Comparison of ENCODE assay signal across 8 mouse cellular contexts in the genomic region with DNA sequence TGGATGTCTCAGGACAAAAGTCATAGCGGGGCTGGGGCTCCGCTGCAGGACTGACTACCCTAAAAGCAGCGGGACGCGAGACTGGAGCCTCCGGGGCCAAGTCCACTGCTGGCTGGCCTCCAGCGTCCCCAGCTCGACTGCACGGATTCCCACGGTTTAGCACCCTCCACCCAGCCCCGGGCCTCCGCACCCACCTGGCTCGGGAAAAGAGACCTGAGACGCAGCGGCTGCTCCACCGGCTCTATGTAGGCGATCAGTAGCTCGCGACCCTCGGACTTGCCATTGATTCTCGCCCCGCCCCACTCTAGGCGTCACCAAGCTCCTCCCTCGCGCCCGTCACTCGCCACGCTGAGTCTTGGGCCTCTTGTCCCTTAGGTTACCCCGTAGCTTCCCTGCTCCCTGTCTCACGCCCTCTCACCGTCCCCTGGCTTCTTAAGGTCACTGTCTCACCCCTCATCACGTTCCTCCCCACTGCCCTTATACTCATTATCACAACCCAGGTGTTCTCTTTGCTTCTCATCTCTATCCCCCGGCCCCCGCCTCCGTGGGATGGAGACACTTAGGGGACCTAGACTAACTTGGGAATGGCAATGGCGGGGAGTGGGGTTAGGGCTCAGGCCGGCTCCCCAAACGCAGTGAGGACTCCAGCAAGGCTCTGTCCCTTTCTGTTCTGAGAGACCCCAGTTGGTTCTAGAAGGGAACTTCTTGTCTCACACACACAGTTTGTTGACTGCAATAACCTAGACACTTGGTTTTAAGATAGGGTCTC. TPM values are rescaled to one million over a fixed set of nuclear protein-coding genes. Genes with fewer than 3 reads are reported as not detected.
DNase-seq lines count a peak whose midpoint lies in the region; ATAC-seq lines count a peak whose summit lies in the region.

No protein-coding gene starts in this region.

- peak; percentile 94 to 98 for DNase-seq in adrenal gland, adult (ENCODE audit: inconsistent age in 2 of 2, low spot score in 1 of 2)
- DNase-seq in embryo, embryonic 10 days (ENCODE audit: low spot score), result peak; percentile 98
- peak; percentile 85 for DNase-seq in gastrocnemius, postnatal 10 days
- DNase-seq in left cerebral cortex, postnatal 10 days (ENCODE audit: extremely low spot score in 1 of 2, low spot score in 2 of 2), result peak; percentile 86 to 94
- DNase-seq in right cerebral cortex, postnatal 10 days (ENCODE audit: low spot score in 2 of 2), result peak; percentile 92 to 93
- peak; percentile 91 for DNase-seq in urinary bladder, postnatal 14 days (ENCODE audit: low spot score)

- ATAC-seq in inflammation-experienced regulatory T-cells, adult 6 months, result peak; percentile 75
- peak; percentile 94 for ATAC-seq in megakaryocyte progenitor cell, adult 5-6 weeks (replicated peaks; ENCODE audit: poor library complexity)

- intact Hi-C loops in left cerebral cortex, postnatal 10 days (cut with DNase I), result no loop called here

RNA-seq across cellular contexts. Expression of a gene that starts 1.1 kb away (rescaled TPM):
- 1 to 10 TPM; 3.9 to 6.2 TPM for total RNA-seq in gastrocnemius, postnatal 10 days (2021)
- 1 to 10 TPM; 1.6 to 2.0 (median 1.8) TPM for polyA plus RNA-seq in inflammation-experienced regulatory T-cells, adult 6 months (2017; shearing (Covaris generic))
- 1 to 10 TPM; 8.3 to 8.4 TPM for total RNA-seq in left cerebral cortex, postnatal 10 days (2021)
- 1.1 and 3.3 TPM in 2 replicates for total RNA-seq in megakaryocyte progenitor cell, adult 5-6 weeks (2015)
- total RNA-seq in megakaryocyte progenitor cell, adult 5-6 weeks (2017), result 0.92 and 2.5 TPM in 2 replicates

RNA-seq across cellular contexts. Expression of a gene that starts 17.6 kb away (rescaled TPM):
- total RNA-seq in gastrocnemius, postnatal 10 days (2021), result 10 to 100 TPM; 26.9 to 30.0 TPM
- 10 to 100 TPM; 75.5 to 92.5 (median 76.8) TPM for polyA plus RNA-seq in inflammation-experienced regulatory T-cells, adult 6 months (2017; shearing (Covaris generic))
- total RNA-seq in left cerebral cortex, postnatal 10 days (2021), result 10 to 100 TPM; 27.3 to 30.1 TPM
- total RNA-seq in megakaryocyte progenitor cell, adult 5-6 weeks (2015), result 33.6 and 50.9 TPM in 2 replicates
- 24.1 and 25.0 TPM in 2 replicates for total RNA-seq in megakaryocyte progenitor cell, adult 5-6 weeks (2017)

RNA-seq across cellular contexts. Expression of a gene that starts 22.3 kb away (rescaled TPM):
- under 1 TPM; 0.66 to 0.70 TPM for total RNA-seq in gastrocnemius, postnatal 10 days (2021)
- 1 to 10 TPM; 1.3 to 3.2 (median 1.9) TPM for polyA plus RNA-seq in inflammation-experienced regulatory T-cells, adult 6 months (2017; shearing (Covaris generic))
- under 1 TPM; 0.32 to 0.45 TPM for total RNA-seq in left cerebral cortex, postnatal 10 days (2021)
- total RNA-seq in megakaryocyte progenitor cell, adult 5-6 weeks (2015), result not detected in 2 replicates
- total RNA-seq in megakaryocyte progenitor cell, adult 5-6 weeks (2017), result not detected in 2 replicates

RNA-seq across cellular contexts. Expression of a gene that starts 22.7 kb away (rescaled TPM):
- total RNA-seq in gastrocnemius, postnatal 10 days (2021), result 10 to 100 TPM; 20.9 to 21.8 TPM
- polyA plus RNA-seq in inflammation-experienced regulatory T-cells, adult 6 months (2017; shearing (Covaris generic)), result 10 to 100 TPM; 28.8 to 36.2 (median 36.2) TPM
- total RNA-seq in left cerebral cortex, postnatal 10 days (2021), result 10 to 100 TPM; 26.2 to 27.1 TPM
- total RNA-seq in megakaryocyte progenitor cell, adult 5-6 weeks (2015), result 56.8 and 60.9 TPM in 2 replicates
- total RNA-seq in megakaryocyte progenitor cell, adult 5-6 weeks (2017), result 80.7 TPM in 2 replicates

RNA-seq across cellular contexts. Expression of a gene that starts 23.0 kb away (rescaled TPM):
- total RNA-seq in gastrocnemius, postnatal 10 days (2021), result under 1 TPM; 0.18 to 0.26 TPM
- polyA plus RNA-seq in inflammation-experienced regulatory T-cells, adult 6 months (2017; shearing (Covaris generic)), result under 1 TPM in 2 of 3 experiments, not detected in 1; 0.40 to 0.44 TPM
- total RNA-seq in left cerebral cortex, postnatal 10 days (2021), result under 1 TPM; 0.19 to 0.26 TPM
- 0.27 TPM in 1 of 2 replicates, not detected in the other for total RNA-seq in megakaryocyte progenitor cell, adult 5-6 weeks (2015)
- 0.08 and 1.4 TPM in 2 replicates for total RNA-seq in megakaryocyte progenitor cell, adult 5-6 weeks (2017)

Comparison
In these comparisons a context has a peak if more than half of its experiments do, and no peak if none do; other contexts are left out.
1. Peak in every context shown above with its lines: DNase-seq and ATAC-seq.